Mouse (Mus musculus): Measurements from ENCODE around the gene Oprm1.

The Oprm1 gene

GRCm38 (mm10) chr10:6896659-6897303 is 138.5 kb downstream of the Oprm1 start:
- no peak for DNase-seq

- DNase-seq: no peak
These were observed 141.8 kb downstream of the Oprm1 start for GRCm38 (mm10) chr10:6900126-6900525.

- no peak for DNase-seq
These were observed 143.6 kb downstream of the Oprm1 start for GRCm38 (mm10) chr10:6901819-6902393.

GRCm38 (mm10) chr10:6909763-6910162 is 151.5 kb downstream of the Oprm1 start:
- DNase-seq: no peak

GRCm38 (mm10) chr10:6915991-6916390 is 157.7 kb downstream of the Oprm1 start:
- no peak for DNase-seq

- DNase-seq: peak; percentile 50
These were observed 158.4 kb downstream of the Oprm1 start for GRCm38 (mm10) chr10:6916545-6917257.

- DNase-seq: no peak
These were observed 168.4 kb downstream of the Oprm1 start for GRCm38 (mm10) chr10:6926724-6927123.

GRCm38 (mm10) chr10:6927600-6928223 is 169.4 kb downstream of the Oprm1 start:
- no peak for DNase-seq

GRCm38 (mm10) chr10:6928905-6929304 is 170.6 kb downstream of the Oprm1 start:
- DNase-seq: no peak

GRCm38 (mm10) chr10:6930398-6930797 is 172.1 kb downstream of the Oprm1 start:
- no peak for DNase-seq

GRCm38 (mm10) chr10:6930889-6931288 is 172.6 kb downstream of the Oprm1 start:
- no peak for DNase-seq

GRCm38 (mm10) chr10:6934776-6935175 is 176.5 kb downstream of the Oprm1 start:
- DNase-seq: no peak

- DNase-seq: no peak
These were observed 178.5 kb downstream of the Oprm1 start for GRCm38 (mm10) chr10:6936671-6937425.

- DNase-seq: no peak
These were observed 194.8 kb downstream of the Oprm1 start for GRCm38 (mm10) chr10:6953115-6953514.

- no peak for DNase-seq
These were observed 196.2 kb downstream of the Oprm1 start for GRCm38 (mm10) chr10:6954533-6954932.

GRCm38 (mm10) chr10:6956357-6956756 is 198.1 kb downstream of the Oprm1 start:
- DNase-seq: no peak

- DNase-seq: no peak
These were observed 200.5 kb downstream of the Oprm1 start for GRCm38 (mm10) chr10:6958791-6959190.

- no peak for DNase-seq
These were observed 209.4 kb downstream of the Oprm1 start for GRCm38 (mm10) chr10:6967588-6968242.

GRCm38 (mm10) chr10:6968334-6968733 is 210.0 kb downstream of the Oprm1 start:
- no peak for DNase-seq

GRCm38 (mm10) chr10:6977843-6978242 is 219.5 kb downstream of the Oprm1 start:
- no peak for DNase-seq

GRCm38 (mm10) chr10:6978733-6979132 is 220.4 kb downstream of the Oprm1 start:
- DNase-seq: no peak

- DNase-seq: no peak
These were observed 220.9 kb downstream of the Oprm1 start for GRCm38 (mm10) chr10:6979216-6979615.
